Mouse (Mus musculus) cerebellum, adult 2 months (tissue): Measurements from ENCODE around the gene Gabarapl2.

ENCODE experiments used
- CTCF ChIP-seq: fragments of 200-500 bp; IDR thresholded peaks from 2 replicates; pipeline ENCODE4 v1.5.1; 2011; ENCODE audit warnings: low read depth, mild to moderate bottlenecking, control low read depth, low read length, moderate library complexity, borderline replicate concordance; ENCODE audit not compliant: insufficient read depth
- POLR2A ChIP-seq: fragments of 200-500 bp; IDR thresholded peaks from 2 replicates; pipeline ENCODE4 v1.6.1; 2011; ENCODE audit warnings: low read length, control low read depth, borderline replicate concordance; ENCODE audit not compliant: insufficient read depth

- TF ChIP-seq POLR2A (no peak), CTCF (no peak)
These were observed 3.0 kb downstream of the Gabarapl2 start for GRCm38 (mm10) chr8:111943544-111943943.
